Mouse (Mus musculus): Measurements from ENCODE around the gene Opcml.

- TF ChIP-seq POLR2A (IDR thresholded peaks at IDR 0.05; ENCODE audit: insufficient read depth, low read length) (no peak), CTCF (IDR thresholded peaks at IDR 0.05; ENCODE audit: low read depth, low read length) (no peak)
Observed at GRCm38 (mm10) chr9:28563066-28563683, 772.6 kb downstream of the Opcml start.

Data from ES-Bruce4 (cell line).